Mouse (Mus musculus): ENCODE data around the gene Usp25. TPM values are rescaled to one million over a fixed set of nuclear protein-coding genes. Genes with fewer than 3 reads are reported as not detected.

Gene Usp25
- polyA plus RNA-seq, 1 experiment: 29.7 TPM

DNA sequence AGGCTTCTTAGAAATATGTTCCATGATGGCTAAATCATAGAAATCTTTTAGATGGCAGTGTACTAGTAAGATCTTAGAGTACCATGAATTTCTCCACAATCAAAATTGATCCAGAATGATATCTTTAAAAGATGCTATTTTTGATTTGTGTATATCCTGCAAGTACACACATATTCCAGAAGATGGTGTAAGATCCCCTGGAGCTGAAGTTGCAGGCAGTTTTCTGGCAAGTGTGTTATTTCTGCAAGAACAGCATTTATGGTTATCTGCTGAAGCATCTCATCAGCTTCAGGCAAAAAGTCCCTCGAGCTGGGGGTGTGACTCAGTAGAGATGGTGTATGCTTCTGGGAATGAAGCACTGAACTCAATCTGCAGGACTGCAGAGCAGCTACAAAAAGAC is 112.4 kb downstream of the Usp25 start:
- no peak for TF ChIP-seq CTCF (IDR thresholded peaks at IDR 0.05; ENCODE audit: borderline replicate concordance, insufficient read depth, low read length)
- no peak for TF ChIP-seq POLR2A (IDR thresholded peaks at IDR 0.05; ENCODE audit: low read depth, low read length)
- no peak overlapping the region for H3K27ac ChIP-seq (ENCODE audit: insufficient read depth, low read length)
- no peak overlapping the region for H3K4me3 ChIP-seq (ENCODE audit: insufficient read depth, low read length)
- no peaks in the 10 kb centered on the region for H3K4me1 ChIP-seq (ENCODE audit: control insufficient read depth, insufficient read depth, low read length)

DNA sequence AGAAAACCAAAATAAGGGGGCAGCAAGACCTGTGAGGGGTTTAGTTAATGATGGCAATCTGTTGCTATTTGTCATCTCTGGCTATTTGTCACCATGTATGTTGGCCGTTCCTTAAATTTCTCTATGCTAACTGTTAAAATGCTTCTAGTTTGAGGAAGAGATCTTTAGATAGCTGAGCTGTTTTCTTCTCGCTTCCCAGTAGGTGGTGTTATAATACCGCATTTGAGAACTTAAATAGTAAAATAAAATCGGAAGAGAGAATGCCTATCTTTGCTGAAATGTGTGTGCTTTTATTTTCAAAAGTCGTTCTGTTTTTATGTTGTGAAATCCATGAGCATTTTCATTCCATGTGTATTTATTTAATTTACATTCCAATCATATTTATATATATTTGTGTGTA is 115.2 kb downstream of the Usp25 start:
- Histone ChIP-seq H3K4me1 (ENCODE audit: control insufficient read depth, insufficient read depth, low read length) (peaks cover under 1% of the 10 kb centered on the region; the same call in 1 of the 2 replicates), H3K27ac (ENCODE audit: insufficient read depth, low read length) (no peak overlapping the region), H3K4me3 (ENCODE audit: insufficient read depth, low read length) (no peak overlapping the region)
- TF ChIP-seq CTCF (IDR thresholded peaks at IDR 0.05; ENCODE audit: borderline replicate concordance, insufficient read depth, low read length) (no peak), POLR2A (IDR thresholded peaks at IDR 0.05; ENCODE audit: low read depth, low read length) (no peak)

DNA sequence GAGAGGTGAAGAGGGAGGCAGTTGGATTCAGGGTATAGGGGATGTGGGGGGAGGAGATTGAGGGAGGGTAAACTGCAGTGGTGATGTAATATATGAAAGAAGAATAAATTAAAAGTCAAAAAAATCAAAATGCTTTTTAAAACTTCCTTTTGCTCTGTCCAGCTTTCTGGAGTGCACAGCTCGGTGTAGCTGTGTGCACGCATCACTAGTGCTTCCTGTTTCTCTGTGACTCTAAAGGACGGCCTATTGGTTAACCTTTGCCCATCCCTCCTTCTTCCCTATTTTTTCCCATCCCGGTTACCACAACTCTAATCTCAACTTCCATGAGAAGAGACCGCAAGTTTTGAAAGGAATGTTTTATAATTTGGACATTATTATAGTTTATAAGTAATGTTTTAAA is 119.5 kb downstream of the Usp25 start:
- no peak overlapping the region for H3K27ac ChIP-seq (ENCODE audit: insufficient read depth, low read length)
- no peak for TF ChIP-seq CTCF (IDR thresholded peaks at IDR 0.05; ENCODE audit: borderline replicate concordance, insufficient read depth, low read length)
- peaks cover 3% of the 10 kb centered on the region; the same call in 1 of the 2 replicates for H3K4me1 ChIP-seq (ENCODE audit: control insufficient read depth, insufficient read depth, low read length)
- H3K4me3 ChIP-seq (ENCODE audit: insufficient read depth, low read length): no peak overlapping the region

DNA sequence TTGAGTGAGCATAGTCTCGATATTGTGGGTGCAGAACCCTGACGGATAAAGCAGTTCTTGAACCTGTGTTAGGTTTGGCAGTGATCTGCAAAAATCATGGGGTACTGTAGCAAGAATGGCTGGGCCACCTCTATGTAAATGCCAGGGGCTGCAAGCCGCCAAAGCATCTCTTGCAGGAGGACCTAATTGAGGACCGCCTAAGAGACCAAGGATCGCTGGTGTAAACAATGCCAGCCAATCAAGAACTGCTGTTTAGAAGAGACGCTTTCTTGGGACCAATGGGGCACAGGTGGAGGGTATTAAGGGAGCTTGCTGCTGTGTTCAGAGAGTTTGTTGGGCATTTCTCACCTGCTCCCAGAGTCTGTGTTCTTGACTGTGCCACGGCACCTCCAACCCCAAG is 127.1 kb downstream of the Usp25 start:
- H3K4me3 ChIP-seq (ENCODE audit: insufficient read depth, low read length): no peak overlapping the region
- H3K4me1 ChIP-seq (ENCODE audit: control insufficient read depth, insufficient read depth, low read length): no peaks in the 10 kb centered on the region
- TF ChIP-seq POLR2A (IDR thresholded peaks at IDR 0.05; ENCODE audit: low read depth, low read length): no peak
- no peak for TF ChIP-seq CTCF (IDR thresholded peaks at IDR 0.05; ENCODE audit: borderline replicate concordance, insufficient read depth, low read length)
- no peak overlapping the region for H3K27ac ChIP-seq (ENCODE audit: insufficient read depth, low read length)

DNA sequence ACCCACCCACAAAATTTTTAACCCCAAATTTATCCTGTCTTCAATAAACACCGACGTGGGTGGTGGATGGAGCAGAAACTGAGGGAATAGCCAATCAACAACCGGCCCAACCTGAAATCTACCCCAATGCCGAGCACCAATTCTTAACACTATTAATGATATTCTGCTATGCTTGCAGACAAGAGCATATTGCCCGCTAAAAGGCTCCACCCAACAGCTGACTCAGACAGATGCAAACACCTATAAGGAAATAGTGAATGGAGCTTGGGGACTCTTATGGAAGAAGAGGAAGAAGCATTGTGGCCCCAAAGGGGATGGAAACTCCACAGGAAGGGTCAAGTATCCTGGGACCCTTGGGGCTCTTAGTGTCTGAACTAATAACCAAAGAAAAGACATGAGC is 133.3 kb downstream of the Usp25 start:
- no peak overlapping the region for H3K27ac ChIP-seq (ENCODE audit: insufficient read depth, low read length)
- TF ChIP-seq CTCF (IDR thresholded peaks at IDR 0.05; ENCODE audit: borderline replicate concordance, insufficient read depth, low read length) (no peak), POLR2A (IDR thresholded peaks at IDR 0.05; ENCODE audit: low read depth, low read length) (no peak)
- H3K4me3 ChIP-seq (ENCODE audit: insufficient read depth, low read length): no peak overlapping the region
- H3K4me1 ChIP-seq (ENCODE audit: control insufficient read depth, insufficient read depth, low read length): no peaks in the 10 kb centered on the region

DNA sequence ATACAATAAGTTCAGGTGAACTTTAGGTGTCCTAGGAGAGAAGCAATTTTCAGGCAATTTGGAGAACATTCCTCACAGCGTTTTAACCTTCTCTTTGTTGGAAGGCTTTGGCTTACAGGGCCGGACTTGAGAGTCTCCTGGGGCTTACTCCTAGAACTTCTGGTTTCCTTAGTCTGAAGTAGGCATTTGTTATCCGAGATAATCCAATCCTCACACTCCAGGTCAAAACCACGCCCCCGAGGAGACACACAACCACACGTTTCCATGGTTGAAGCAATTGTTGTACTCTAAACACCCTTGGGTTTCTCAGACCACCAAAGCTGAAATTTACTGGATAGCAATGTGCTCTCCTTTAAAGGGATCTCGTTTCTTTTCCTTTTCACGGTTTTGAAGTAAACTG is 136.8 kb downstream of the Usp25 start:
- Histone ChIP-seq H3K27ac (ENCODE audit: insufficient read depth, low read length) (no peak overlapping the region), H3K4me3 (ENCODE audit: insufficient read depth, low read length) (no peak overlapping the region), H3K4me1 (ENCODE audit: control insufficient read depth, insufficient read depth, low read length) (no peaks in the 10 kb centered on the region)
- TF ChIP-seq CTCF (IDR thresholded peaks at IDR 0.05; ENCODE audit: borderline replicate concordance, insufficient read depth, low read length) (no peak), POLR2A (IDR thresholded peaks at IDR 0.05; ENCODE audit: low read depth, low read length) (no peak)

DNA sequence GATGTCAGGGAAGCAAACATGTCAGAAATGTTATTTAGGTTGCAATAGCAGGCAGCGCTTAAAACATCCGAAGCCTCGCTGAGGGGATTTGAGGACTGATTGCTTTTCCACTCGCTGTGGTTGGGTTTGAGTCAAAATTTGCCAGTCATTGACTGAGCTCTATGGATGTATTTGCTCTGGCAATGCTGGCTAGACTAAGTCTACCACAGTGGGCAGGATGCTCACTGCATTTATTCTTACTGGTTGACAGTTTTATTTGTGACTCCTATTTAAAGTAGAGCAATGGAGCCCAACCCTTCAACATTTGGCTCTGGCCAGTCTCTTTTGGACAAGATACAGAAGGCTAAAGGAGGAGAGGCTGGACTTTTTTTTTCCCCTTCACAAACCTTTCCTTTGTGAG is 137.4 kb downstream of the Usp25 start:
- no peaks in the 10 kb centered on the region for H3K4me1 ChIP-seq (ENCODE audit: control insufficient read depth, insufficient read depth, low read length)
- no peak overlapping the region for H3K27ac ChIP-seq (ENCODE audit: insufficient read depth, low read length)
- TF ChIP-seq POLR2A (IDR thresholded peaks at IDR 0.05; ENCODE audit: low read depth, low read length): no peak
- TF ChIP-seq CTCF (IDR thresholded peaks at IDR 0.05; ENCODE audit: borderline replicate concordance, insufficient read depth, low read length): no peak
- no peak overlapping the region for H3K4me3 ChIP-seq (ENCODE audit: insufficient read depth, low read length)

DNA sequence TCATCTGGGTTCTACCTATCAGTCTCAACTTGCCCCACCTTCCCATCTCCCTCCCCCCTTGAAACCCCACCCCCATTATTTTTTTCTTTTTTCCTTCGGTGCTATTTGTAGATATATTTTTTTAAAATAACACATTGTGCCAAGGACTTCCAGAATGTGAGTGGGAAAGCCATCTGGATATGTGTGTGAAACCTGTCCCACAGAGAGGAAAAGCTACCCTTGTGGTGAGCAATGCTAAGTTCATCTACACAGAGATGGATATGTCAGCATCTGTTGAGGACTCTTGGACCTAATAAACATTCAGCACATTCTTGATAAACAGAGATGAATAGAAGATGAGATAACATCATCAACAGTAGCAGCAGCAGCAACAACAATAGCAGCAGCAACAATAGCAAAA is 138.8 kb downstream of the Usp25 start:
- no peak overlapping the region for H3K4me3 ChIP-seq (ENCODE audit: insufficient read depth, low read length)
- TF ChIP-seq CTCF (IDR thresholded peaks at IDR 0.05; ENCODE audit: borderline replicate concordance, insufficient read depth, low read length) (no peak), POLR2A (IDR thresholded peaks at IDR 0.05; ENCODE audit: low read depth, low read length) (no peak)
- no peaks in the 10 kb centered on the region for H3K4me1 ChIP-seq (ENCODE audit: control insufficient read depth, insufficient read depth, low read length)
- H3K27ac ChIP-seq (ENCODE audit: insufficient read depth, low read length): no peak overlapping the region

DNA sequence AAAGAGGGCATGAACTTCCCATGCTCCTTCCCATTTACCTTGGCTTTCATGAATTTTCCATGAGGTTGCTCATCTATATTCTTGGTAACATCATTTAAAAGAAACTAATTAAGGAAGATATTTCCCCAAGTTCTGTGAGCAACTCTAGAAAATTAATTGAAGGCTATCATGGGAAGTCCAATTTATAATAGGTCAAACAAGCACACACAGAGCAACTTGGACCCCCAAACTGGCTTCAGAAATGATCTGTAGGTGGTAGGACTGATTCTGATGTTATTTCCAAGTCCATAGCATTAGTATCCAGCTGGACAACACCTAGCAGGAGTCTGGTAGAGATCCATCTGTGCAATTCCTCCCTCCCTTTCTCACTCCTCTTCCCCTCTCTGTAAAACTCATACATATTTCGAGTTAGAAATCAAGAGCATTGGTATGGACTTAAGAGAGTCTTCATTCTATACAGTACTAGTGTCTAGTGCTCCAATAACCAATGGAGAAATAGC is 139.8 kb downstream of the Usp25 start:
- TF ChIP-seq CTCF (IDR thresholded peaks at IDR 0.05; ENCODE audit: borderline replicate concordance, insufficient read depth, low read length) (no peak), POLR2A (IDR thresholded peaks at IDR 0.05; ENCODE audit: low read depth, low read length) (no peak)
- Histone ChIP-seq H3K4me1 (ENCODE audit: control insufficient read depth, insufficient read depth, low read length) (no peaks in the 10 kb centered on the region), H3K4me3 (ENCODE audit: insufficient read depth, low read length) (no peak overlapping the region), H3K27ac (ENCODE audit: insufficient read depth, low read length) (no peak overlapping the region)

DNA sequence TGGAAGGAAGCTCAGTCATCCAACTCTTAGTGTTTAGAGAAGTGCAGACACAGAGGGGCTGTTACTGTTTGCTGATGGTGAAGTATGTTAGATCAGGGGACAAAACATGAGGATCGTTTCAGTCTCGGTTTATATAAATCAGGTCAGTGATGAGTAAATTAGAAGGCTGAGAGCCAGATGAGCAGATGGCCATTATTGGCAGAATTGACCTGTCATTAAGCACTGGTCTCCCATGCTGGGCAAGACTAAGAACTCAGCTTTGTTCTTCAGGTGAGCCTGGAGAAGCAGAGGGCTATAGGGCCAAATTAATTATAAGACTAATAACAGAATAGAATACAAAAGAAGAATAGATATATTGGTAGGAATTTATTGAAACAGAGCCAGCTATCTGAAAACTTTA is 140.3 kb downstream of the Usp25 start:
- H3K4me1 ChIP-seq (ENCODE audit: control insufficient read depth, insufficient read depth, low read length): no peaks in the 10 kb centered on the region
- H3K27ac ChIP-seq (ENCODE audit: insufficient read depth, low read length): no peak overlapping the region
- TF ChIP-seq POLR2A (IDR thresholded peaks at IDR 0.05; ENCODE audit: low read depth, low read length) (no peak), CTCF (IDR thresholded peaks at IDR 0.05; ENCODE audit: borderline replicate concordance, insufficient read depth, low read length) (no peak)
- no peak overlapping the region for H3K4me3 ChIP-seq (ENCODE audit: insufficient read depth, low read length)

DNA sequence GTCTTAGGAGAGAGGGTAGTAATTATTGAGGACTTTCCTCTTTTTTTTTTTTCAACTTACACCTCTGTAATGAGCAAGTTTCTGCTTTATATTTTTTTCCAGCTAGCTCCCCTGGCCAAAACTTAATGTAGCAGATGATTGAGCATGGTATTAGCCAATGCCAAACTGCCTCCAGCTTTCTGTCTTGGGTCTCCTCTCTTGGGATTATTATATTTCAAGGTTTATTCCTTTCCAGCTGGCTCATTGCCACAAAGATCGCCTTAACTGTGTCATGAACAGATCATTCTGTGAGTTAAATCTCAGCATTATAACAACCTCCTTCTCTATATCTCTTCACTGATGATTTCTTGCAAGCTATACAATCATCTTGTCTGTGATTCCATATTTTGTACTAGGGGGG is 141.3 kb downstream of the Usp25 start:
- no peaks in the 10 kb centered on the region for H3K4me1 ChIP-seq (ENCODE audit: control insufficient read depth, insufficient read depth, low read length)
- TF ChIP-seq POLR2A (IDR thresholded peaks at IDR 0.05; ENCODE audit: low read depth, low read length) (no peak), CTCF (IDR thresholded peaks at IDR 0.05; ENCODE audit: borderline replicate concordance, insufficient read depth, low read length) (no peak)
- no peak overlapping the region for H3K4me3 ChIP-seq (ENCODE audit: insufficient read depth, low read length)
- H3K27ac ChIP-seq (ENCODE audit: insufficient read depth, low read length): no peak overlapping the region
